Mouse (Mus musculus) layer of hippocampus, postnatal 36 days (tissue): ENCODE results near the gene Cxcl1. TPM values are rescaled to one million over a fixed set of nuclear protein-coding genes. Genes with fewer than 3 reads are reported as not detected.

Experiments
- DNase-seq, 2 experiments: peaks; one replicate each; pipeline ENCODE4 v3.0.0; 2022
- total RNA-seq, 2 experiments: library from RNA; stranded (reverse); gene quantifications; 2 replicates each; pipeline ENCODE4 v1.2.3; 2021

Gene Cxcl1
- total RNA-seq, 2 experiments from 2014 or later = 0.37 to 0.68 TPM

GRCm38 (mm10) chr5:90888661-90889060 is 2.4 kb upstream of the Cxcl1 start:
- DNase-seq = no peak

- no peak for DNase-seq
Observed at GRCm38 (mm10) chr5:90891464-90891813, 398 bp downstream of the Cxcl1 start.

DNA sequence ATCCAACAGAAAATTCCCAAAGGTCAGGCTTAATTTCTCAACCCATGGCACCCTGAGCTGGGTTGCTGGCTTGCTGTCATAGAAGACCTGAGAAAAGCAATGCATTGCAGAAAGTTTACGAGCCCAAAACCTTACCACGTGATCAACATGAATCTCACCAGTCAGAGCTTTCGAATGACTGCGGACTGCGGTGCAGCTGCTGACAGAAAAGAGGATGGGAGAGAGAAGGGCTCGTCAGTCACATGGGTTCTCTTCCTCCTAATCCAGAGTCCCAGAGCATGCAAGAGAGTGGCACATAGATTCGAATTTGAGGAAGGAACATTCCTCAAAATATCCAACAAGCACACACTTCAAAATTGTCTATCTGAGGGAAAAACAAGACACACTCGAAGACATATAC is 3.2 kb downstream of the Cxcl1 start:
- no peak for DNase-seq

DNA sequence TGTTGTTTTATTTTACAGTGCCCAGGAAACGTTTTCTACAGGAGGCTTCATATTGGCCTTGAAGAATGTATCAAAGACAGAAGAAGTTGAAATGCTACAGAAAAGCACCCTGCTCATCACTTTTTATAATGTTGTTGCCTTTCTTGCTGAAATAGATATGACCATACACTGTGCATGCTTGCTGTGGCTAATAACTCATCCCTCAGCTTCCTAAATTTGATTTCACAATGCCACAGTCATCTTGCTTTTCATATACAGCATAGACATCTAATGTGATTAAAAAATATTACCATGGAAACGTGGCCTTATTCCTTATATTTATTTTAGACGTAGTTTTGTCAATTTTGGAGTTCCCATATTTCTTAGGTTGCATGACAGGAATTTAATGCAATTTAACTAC is 6.4 kb downstream of the Cxcl1 start:
- no peak for DNase-seq

DNA sequence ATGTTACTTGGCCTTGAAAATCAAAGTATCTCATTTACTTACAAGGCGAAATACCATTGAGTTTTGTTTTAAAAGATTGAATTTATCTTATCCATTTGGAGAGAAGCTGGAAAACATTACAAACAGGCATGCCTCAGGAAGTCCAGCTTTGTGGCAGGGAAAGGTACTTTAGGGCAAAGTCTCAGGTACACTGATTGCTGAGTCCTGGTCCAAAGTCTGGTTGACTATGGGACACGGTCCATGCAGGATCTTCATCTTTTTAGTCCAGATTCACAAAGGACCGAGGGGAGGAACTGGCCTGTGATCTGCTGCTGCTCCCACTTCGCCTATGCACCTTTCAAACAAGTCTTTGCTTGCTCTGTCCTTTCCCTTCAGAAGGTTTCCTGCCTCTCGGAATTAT is 8.3 kb downstream of the Cxcl1 start:
- DNase-seq = no peak

DNA sequence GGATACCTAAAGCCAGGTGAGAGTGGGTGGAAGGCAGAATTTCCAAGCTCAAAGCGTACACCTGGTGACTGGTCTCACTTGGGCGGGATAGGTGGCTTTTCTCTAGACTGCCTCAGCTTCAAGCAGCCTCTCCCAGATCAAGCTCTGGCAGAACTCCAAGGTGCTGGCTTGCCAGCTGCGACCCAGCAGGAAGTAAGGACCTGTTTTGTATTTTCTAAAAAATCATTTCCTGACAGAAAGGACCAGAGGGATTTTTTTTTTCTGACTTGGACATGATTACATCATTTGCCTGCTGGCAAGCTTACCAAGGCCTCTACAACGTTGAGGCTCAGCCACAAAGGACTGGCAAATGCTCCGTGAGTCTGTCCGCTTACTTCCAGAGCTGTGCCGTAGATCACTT is 9.1 kb downstream of the Cxcl1 start:
- no peak for DNase-seq

DNA sequence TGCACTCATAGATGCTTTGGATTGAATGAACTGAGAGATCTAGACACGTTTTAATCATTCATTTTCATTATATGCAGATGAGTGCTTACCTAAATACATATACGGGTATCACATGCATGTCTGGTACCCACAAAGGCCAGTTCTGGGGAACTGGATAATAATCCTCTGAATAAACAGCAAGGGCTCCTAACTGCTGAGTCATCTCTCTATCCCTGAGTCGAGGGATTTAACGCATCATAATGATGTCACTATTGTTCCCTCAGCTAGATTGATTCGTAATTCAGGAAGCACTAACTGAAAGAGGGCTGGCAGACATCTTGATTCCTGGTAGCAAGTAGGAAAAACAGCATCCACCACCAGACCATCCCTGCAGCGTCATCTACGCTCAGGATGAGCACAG is 9.6 kb downstream of the Cxcl1 start:
- DNase-seq = no peak

DNA sequence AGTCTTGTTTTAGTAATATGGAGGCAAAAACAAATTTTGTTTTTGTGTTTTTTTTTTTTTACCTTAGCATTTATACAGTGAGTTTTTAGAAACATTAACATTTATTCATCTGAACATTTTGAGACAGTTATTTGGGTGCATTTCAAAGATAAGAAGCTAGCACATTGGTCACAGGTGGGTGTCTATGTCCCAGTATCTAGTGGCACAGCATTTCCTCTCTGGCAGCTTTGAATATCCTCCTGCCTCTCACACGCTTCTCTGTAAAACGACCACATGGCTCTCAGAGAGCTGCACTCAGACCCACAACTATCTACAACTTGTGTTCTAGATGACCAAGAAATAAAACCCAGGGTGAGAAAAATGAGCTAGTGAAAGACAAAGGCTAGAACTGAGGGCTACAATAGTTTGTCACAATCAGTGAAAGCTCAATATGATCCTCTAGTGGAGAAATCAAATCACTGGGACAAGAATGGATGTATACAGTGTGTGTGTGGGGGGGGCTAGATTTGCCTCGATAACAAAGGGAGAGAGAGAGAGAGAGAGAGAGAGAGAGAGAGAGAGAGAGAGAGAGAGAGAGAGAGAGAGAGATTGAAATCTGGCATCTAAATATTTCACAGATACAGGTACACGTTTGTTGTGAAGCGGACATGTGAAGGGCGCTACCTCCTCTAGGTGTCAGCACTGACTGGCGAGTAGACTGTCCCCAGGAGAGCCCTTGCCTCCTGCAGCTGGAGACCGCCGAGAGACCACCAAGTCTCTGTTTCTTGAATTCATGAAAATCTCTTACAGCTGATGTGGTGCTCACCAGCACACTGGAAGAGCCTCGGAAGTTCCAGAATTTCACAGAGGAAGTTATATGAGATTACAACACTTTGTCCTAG is 11.6 kb downstream of the Cxcl1 start:
- DNase-seq = no peak

GRCm38 (mm10) chr5:90903339-90904020 is 12.4 kb downstream of the Cxcl1 start, which contains the start of gene Cxcl2:
Cxcl2 (plus strand) TSS chr5:90903871.
- DNase-seq = no peak

GRCm38 (mm10) chr5:90908983-90909382 is 17.9 kb downstream of the Cxcl1 start:
- DNase-seq = peak; percentile 47 to 60

DNA sequence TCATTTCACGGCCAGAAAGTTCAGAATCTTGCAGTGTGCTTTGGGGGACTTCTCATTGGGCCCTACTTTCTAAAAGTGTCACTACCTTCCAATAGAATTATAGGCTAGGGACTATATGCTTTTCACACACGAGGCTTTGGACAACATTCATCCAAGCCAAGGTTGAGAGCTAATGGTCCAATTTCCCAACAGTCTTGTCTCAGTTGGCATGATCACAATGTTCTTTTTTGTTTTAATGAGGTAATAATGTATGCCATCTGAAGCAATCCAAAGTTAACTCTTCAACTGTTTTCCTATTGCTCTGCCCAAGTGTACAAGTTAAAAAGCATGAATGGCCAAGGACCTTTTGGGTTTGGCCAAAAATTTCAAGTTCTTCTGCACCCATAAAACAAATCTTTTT is 28.5 kb downstream of the Cxcl1 start:
- DNase-seq = no peak

DNA sequence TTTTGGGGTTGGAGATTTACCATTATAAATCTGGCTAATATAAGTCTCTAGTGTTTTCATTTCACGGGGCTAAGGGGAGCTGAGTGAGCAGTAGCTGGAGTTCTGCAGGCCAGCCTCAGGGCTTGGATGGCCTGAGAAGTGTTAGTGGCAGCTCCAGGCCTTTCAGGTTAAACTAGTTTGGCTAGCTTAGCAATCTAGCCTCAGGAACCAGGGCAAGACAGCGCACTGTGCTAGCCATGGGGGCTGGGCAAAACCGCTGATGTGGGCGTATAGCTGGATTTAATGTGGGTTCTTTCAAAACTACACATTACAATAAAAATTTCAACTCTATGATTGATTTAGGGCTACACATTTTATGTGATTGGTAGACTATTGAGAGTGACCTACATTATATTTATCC is 31.9 kb downstream of the Cxcl1 start:
- no peak for DNase-seq

DNA sequence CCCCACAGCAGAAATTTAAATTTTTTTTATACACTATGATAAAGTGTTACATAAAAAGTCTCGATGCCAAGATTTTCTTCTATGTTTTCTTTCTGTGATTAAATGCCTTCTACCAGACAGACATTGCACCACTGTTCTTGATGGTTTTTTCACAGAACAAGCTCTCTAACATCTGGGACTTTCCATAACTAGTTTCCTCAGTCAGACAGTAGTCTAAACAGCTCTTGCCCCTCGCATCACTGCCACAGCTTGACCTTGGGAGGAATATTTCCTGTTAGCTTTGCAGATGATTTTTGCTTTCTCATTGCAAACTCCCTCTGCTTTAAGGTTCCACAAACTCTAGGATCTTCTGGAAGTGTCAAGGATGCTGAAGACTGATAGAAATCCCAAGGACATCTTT is 39.5 kb downstream of the Cxcl1 start:
- DNase-seq = no peak

GRCm38 (mm10) chr5:90930971-90931851 is 40.2 kb downstream of the Cxcl1 start, which contains the start of gene Mthfd2l:
Mthfd2l (plus strand) TSS chr5:90931117.
- peak; percentile 70 to 74 for DNase-seq

GRCm38 (mm10) chr5:90931911-90932310 is 40.9 kb downstream of the Cxcl1 start:
- no peak for DNase-seq

- DNase-seq = no peak
Observed at GRCm38 (mm10) chr5:90936706-90937105, 45.7 kb downstream of the Cxcl1 start.

Other genes starting within 250 kb of the Cxcl1 start
- gene Cxcl5, start 131.9 kb upstream of the Cxcl1 start, total RNA-seq = not detected
- gene Ppbp, start 122.7 kb upstream of the Cxcl1 start, total RNA-seq = not detected
- 1 to 10 TPM; 1.7 to 4.1 TPM for gene Pf4, start 118.8 kb upstream of the Cxcl1 start, total RNA-seq
- gene Cxcl3, start 105.1 kb upstream of the Cxcl1 start, total RNA-seq = not detected
- not detected for gene Cxcl15, start 96.7 kb upstream of the Cxcl1 start, total RNA-seq
- not detected for gene Cxcl2, start 12.6 kb downstream of the Cxcl1 start, total RNA-seq
- gene Mthfd2l, start 39.9 kb downstream of the Cxcl1 start, total RNA-seq = 10 to 100 TPM; 18.8 to 21.8 TPM
- under 1 TPM; 0.35 to 0.45 TPM for gene Epgn, start 136.2 kb downstream of the Cxcl1 start, total RNA-seq
- not detected for gene Ereg, start 183.4 kb downstream of the Cxcl1 start, total RNA-seq
- not detected for gene Areg, start 248.4 kb downstream of the Cxcl1 start, total RNA-seq